Mouse (Mus musculus) kidney, adult 2 months (tissue): ENCODE results near the gene Scn5a.

Source experiments
- CTCF ChIP-seq: fragments of 200-500 bp; conservative IDR thresholded peaks from 2 replicates; pipeline ENCODE4 v1.5.1; 2011; ENCODE audit warnings: low read depth, mild to moderate bottlenecking, control low read depth, low read length, moderate library complexity, mixed read lengths; ENCODE audit not compliant: insufficient read depth, insufficient read length
- POLR2A ChIP-seq: fragments of 200-500 bp; IDR thresholded peaks from one replicate; pipeline ENCODE4 v1.6.1; 2011; ENCODE audit warnings: low read depth, low read length, control low read depth

- no peak for TF ChIP-seq POLR2A
- TF ChIP-seq CTCF = no peak
Observed at GRCm38 (mm10) chr9:119513816-119514215, 65.0 kb downstream of the Scn5a start.
